Mouse (Mus musculus) liver, embryonic 15.5 days (tissue): ENCODE results near the gene Zfp871. TPM values are rescaled to one million over a fixed set of nuclear protein-coding genes. Genes with fewer than 3 reads are reported as not detected.
A peak's percentile ranks its signal among the peaks of the same experiment; 100 is the strongest.

Experiments
- ATAC-seq: fragments of 200-750 bp; cut with Nextera tagmentation; 2 replicates; pipeline ENCODE4 v1.8.0; 2017; ENCODE audit warnings: moderate number of reproducible peaks, mild to moderate bottlenecking, moderate library complexity; ENCODE audit not compliant: insufficient read depth
- H3K27ac ChIP-seq: fragments of 300-500 bp; sonication (generic); replicated peaks from 2 replicates; pipeline ENCODE4 v1.5.1; 2015; ENCODE audit warnings: mild to moderate bottlenecking, inconsistent platforms
- H3K27me3 ChIP-seq: fragments of 300-500 bp; sonication (generic); 2 replicates; pipeline ENCODE4 v1.6.1; 2015; ENCODE audit warnings: mild to moderate bottlenecking, inconsistent platforms
- H3K36me3 ChIP-seq: fragments of 300-500 bp; sonication (generic); replicated peaks from 2 replicates; pipeline ENCODE4 v1.6.1; 2015; ENCODE audit warnings: moderate library complexity, mild to moderate bottlenecking, inconsistent platforms
- H3K4me1 ChIP-seq: fragments of 300-500 bp; sonication (generic); replicated peaks from 2 replicates; pipeline ENCODE4 v1.6.1; 2015; ENCODE audit warnings: inconsistent platforms
- H3K4me2 ChIP-seq: fragments of 300-500 bp; sonication (generic); 2 replicates; pipeline ENCODE4 v1.6.1; 2015; ENCODE audit warnings: moderate library complexity, mild to moderate bottlenecking, inconsistent platforms
- H3K4me3 ChIP-seq: fragments of 300-500 bp; sonication (generic); replicated peaks from 2 replicates; pipeline ENCODE4 v1.5.1; 2015; ENCODE audit warnings: mild to moderate bottlenecking, inconsistent platforms
- H3K9ac ChIP-seq: fragments of 300-500 bp; sonication (generic); 2 replicates; pipeline ENCODE4 v1.6.1; 2015; ENCODE audit warnings: moderate library complexity, mild to moderate bottlenecking, inconsistent platforms
- H3K9me3 ChIP-seq: fragments of 300-500 bp; sonication (generic); replicated peaks from 2 replicates; pipeline ENCODE4 v1.6.1; 2016; ENCODE audit warnings: inconsistent platforms
- WGBS: fragments of 180-500 bp; shearing (Covaris S2); methylation state at CpG from one replicate; pipeline ENCODE4 v1.1.7; 2015; ENCODE audit warnings: mixed read lengths; ENCODE audit not compliant: insufficient replicate concordance; 5-methylcytosine and 5-hydroxymethylcytosine counted together
- polyA plus RNA-seq: library from polyadenylated mRNA; unstranded; fragments of >200 nt; fragmentation: Nextera tagmentation; extraction: Ambion mirVana; gene quantifications from 2 replicates; pipeline ENCODE4 v1.2.1, GENCODE M21; 2015

Gene Zfp871
- 8.4 and 9.8 TPM in 2 replicates for polyA plus RNA-seq

DNA sequence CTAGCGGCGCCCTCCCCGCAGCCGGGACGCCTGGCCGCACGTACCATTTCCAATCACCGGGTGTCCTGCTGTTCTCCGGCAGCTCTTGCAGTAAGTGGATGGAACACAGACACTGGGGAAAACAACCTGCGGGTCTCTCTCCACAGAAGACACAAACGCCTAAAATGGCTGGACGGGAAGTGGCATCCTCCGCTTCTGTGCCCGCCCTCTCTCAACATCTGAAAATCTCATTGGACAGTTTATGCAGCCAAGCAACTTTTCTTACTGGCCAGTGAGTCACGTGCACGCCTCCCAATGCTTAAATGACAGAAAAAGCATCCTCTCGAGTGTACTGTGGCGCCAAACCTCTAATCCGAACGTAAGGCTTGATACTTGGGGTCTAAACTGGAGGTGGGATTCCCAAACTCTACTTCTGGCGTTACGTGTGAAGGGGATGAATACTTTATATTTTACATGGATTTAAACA is at the start of gene Zfp871:
Zfp871 (minus strand) TSS at position 194 of the 466 bp plus-strand sequence.
- Histone ChIP-seq H3K4me1 (peaks cover 26% of the 10 kb centered on the region), H3K36me3 (peaks cover 34% of the 10 kb centered on the region), H3K4me3 (peak within 1 kb of the TSS; percentile 87), H3K27me3 (no peaks in the 10 kb centered on the region), H3K4me2 (peak within 1 kb of the TSS; percentile 78), H3K27ac (peak within 1 kb of the TSS; percentile 94), H3K9ac (peak within 1 kb of the TSS; percentile 88), H3K9me3 (no peaks in the 10 kb centered on the region)
- ATAC-seq, result peak; percentile 95
- under 1% methylated on average over 22 of the region's 22 CpGs for WGBS

- no peak overlapping the region for H3K27ac ChIP-seq
- H3K9ac ChIP-seq, result no peak overlapping the region
- no peaks in the 10 kb centered on the region for H3K9me3 ChIP-seq
- H3K27me3 ChIP-seq, result no peaks in the 10 kb centered on the region
- H3K4me2 ChIP-seq, result peak overlapping the region; percentile 72
- ATAC-seq, result no peak
- H3K4me3 ChIP-seq, result peak overlapping the region; percentile 68; the same call in 1 of the 2 replicates
- 23% methylated on average over 3 of the region's 3 CpGs for WGBS
- peaks cover 5% of the 10 kb centered on the region; the same call in 1 of the 2 replicates for H3K4me1 ChIP-seq
- 0 out of 2 replicates have a peak, but pooled peaks cover 3% of the 10 kb centered on the region for H3K36me3 ChIP-seq
Measured at GRCm38 (mm10) chr17:32830418-32830782, 42.3 kb upstream of the Zfp871 start.

- Histone ChIP-seq H3K9ac (peak within 1 kb of the TSS; percentile 62), H3K9me3 (no peaks in the 10 kb centered on the region), H3K27ac (no peak within 1 kb of the TSS), H3K4me3 (peak within 1 kb of the TSS; percentile 68), H3K36me3 (0 out of 2 replicates have a peak, but pooled peaks cover 3% of the 10 kb centered on the region), H3K4me1 (peaks cover 5% of the 10 kb centered on the region; the same call in 1 of the 2 replicates), H3K27me3 (no peaks in the 10 kb centered on the region), H3K4me2 (peak within 1 kb of the TSS; percentile 72)
- ATAC-seq, result peak; percentile 71
- 2% methylated on average over 35 of the region's 35 CpGs for WGBS
Measured at GRCm38 (mm10) chr17:32829540-32830417, 41.7 kb upstream of the Zfp871 start, which contains the start of gene Zfp799. Gene Zfp799 (minus strand): TSS chr17:32830261.

DNA sequence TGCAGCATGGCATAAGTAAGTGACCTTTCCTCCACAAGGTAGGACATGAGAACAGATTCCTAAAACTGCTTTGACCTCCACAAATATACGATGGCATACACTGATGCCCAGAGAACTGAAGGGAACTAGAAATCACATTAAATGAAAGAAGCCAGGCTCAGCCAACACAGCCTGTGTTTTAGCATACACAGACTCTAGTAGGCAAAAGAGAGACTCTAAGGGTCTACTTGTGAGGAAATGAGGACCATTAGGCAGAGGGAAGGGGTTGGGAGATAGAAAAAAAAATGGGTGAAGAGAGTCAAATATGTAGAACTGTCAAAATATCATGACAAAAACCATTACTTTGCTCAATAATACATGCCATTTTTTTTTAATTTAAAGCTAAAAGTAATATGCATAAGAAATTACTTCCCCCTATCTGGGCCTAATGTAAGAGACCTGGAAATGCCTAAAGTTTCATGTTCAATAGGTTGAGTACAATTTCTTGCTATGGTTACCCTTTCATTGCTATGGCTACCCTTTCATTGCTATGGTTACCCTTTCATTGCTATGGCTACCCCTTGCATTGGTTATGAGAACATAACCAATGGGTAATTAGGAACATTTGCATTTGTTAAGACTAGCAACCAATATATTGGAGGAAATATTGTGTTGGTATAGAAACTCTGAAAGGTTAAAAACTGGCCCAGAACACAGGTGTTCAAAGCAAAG is 28.1 kb upstream of the Zfp871 start:
- H3K36me3 ChIP-seq, result peaks cover 22% of the 10 kb centered on the region
- no peaks in the 10 kb centered on the region for H3K9me3 ChIP-seq
- no peak overlapping the region for H3K4me3 ChIP-seq
- WGBS, result 82% methylated on average over 1 of the region's 1 CpGs
- ATAC-seq, result no peak
- no peaks in the 10 kb centered on the region for H3K4me1 ChIP-seq
- no peak overlapping the region for H3K9ac ChIP-seq
- no peak overlapping the region for H3K4me2 ChIP-seq
- H3K27me3 ChIP-seq, result 0 out of 2 replicates have a peak, but pooled peaks cover under 1% of the 10 kb centered on the region
- no peak overlapping the region for H3K27ac ChIP-seq

- Histone ChIP-seq H3K9me3 (no peaks in the 10 kb centered on the region), H3K27ac (no peak overlapping the region), H3K27me3 (peaks cover 17% of the 10 kb centered on the region), H3K4me1 (no peaks in the 10 kb centered on the region), H3K9ac (no peak overlapping the region), H3K4me2 (no peak overlapping the region), H3K4me3 (no peak overlapping the region), H3K36me3 (peaks cover 4% of the 10 kb centered on the region; the same call in 1 of the 2 replicates)
- ATAC-seq, result no peak
- 68% methylated on average over 7 of the region's 7 CpGs for WGBS
Measured at GRCm38 (mm10) chr17:32814136-32814535, 26.0 kb upstream of the Zfp871 start.

DNA sequence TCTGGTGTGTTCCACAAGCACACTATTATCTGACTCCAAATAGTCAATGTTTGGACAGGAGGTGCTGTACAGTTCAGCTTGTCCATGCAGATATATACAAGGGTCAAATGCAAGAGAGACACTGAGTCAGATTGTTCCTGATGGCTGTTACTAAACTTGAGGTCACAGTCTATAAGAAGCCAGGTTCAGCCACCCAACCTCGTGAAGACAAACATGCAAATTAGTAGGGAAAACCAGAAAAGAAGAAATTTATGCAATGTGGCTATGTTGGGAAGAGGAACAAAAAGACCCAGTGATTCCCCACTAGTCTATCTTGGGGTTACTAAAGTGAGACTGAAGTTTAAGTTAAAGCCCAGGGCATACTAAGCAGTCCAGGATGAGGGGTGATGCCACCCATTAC is 22.6 kb upstream of the Zfp871 start:
- 13% methylated on average over 1 of the region's 1 CpGs for WGBS
- H3K9ac ChIP-seq, result no peak overlapping the region
- no peak overlapping the region for H3K27ac ChIP-seq
- no peaks in the 10 kb centered on the region for H3K36me3 ChIP-seq
- no peaks in the 10 kb centered on the region for H3K4me1 ChIP-seq
- H3K27me3 ChIP-seq, result peaks cover 37% of the 10 kb centered on the region
- H3K4me3 ChIP-seq, result no peak overlapping the region
- no peak overlapping the region for H3K4me2 ChIP-seq
- H3K9me3 ChIP-seq, result no peaks in the 10 kb centered on the region
- ATAC-seq, result no peak

- no peak for ATAC-seq
- H3K9ac ChIP-seq, result no peak within 1 kb of the TSS
- H3K4me1 ChIP-seq, result no peaks in the 10 kb centered on the region
- no peak within 1 kb of the TSS for H3K27ac ChIP-seq
- H3K36me3 ChIP-seq, result no peaks in the 10 kb centered on the region
- peak within 1 kb of the TSS; percentile 40 for H3K4me2 ChIP-seq
- WGBS, result 5% methylated on average over 17 of the region's 17 CpGs
- H3K4me3 ChIP-seq, result 0 out of 2 replicates have a peak within 1 kb of the TSS, but pooled peaks have one; percentile 5
- peaks cover 37% of the 10 kb centered on the region for H3K27me3 ChIP-seq
- H3K9me3 ChIP-seq, result no peaks in the 10 kb centered on the region
Measured at GRCm38 (mm10) chr17:32809544-32810374, 21.7 kb upstream of the Zfp871 start, which contains the start of gene Zfp811. Gene Zfp811 (minus strand): TSS chr17:32809931.

DNA sequence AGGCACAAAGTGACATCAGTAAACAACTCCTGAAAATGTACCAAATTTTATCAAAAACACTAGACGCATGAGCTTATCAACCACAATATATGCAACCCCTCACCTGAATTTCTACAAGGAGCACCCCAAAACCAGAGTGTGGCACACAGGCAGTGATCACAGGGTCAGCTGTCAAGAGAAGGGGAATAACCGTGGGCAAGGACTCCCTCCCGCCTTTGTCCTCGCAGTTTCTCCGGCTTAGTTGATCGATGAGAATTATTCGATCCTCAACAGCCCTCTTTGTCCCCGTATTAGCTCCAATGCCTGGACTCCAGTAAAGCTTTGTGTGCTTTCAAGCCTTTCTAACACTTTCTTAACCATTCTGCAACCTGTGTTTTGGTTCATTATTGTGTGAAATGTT is 20.8 kb upstream of the Zfp871 start:
- H3K36me3 ChIP-seq, result no peaks in the 10 kb centered on the region

GRCm38 (mm10) chr17:32789244-32789643 is 1.2 kb upstream of the Zfp871 start:
- Histone ChIP-seq H3K4me2 (peak overlapping the region; percentile 78), H3K36me3 (peaks cover 23% of the 10 kb centered on the region), H3K4me1 (peaks cover 23% of the 10 kb centered on the region), H3K27ac (no peak overlapping the region), H3K27me3 (no peaks in the 10 kb centered on the region), H3K9ac (no peak overlapping the region), H3K4me3 (no peak overlapping the region; the same call in 1 of the 2 replicates), H3K9me3 (no peaks in the 10 kb centered on the region)
- WGBS, result 76% methylated on average over 8 of the region's 8 CpGs
- ATAC-seq, result no peak

More for the DNA sequence above, 20.8 kb upstream of the Zfp871 start:
- no peaks in the 10 kb centered on the region for H3K9me3 ChIP-seq
- H3K4me2 ChIP-seq, result no peak overlapping the region
- H3K27ac ChIP-seq, result no peak overlapping the region
- H3K27me3 ChIP-seq, result peaks cover 37% of the 10 kb centered on the region
- no peak overlapping the region for H3K4me3 ChIP-seq
- 18% methylated on average over 8 of the region's 8 CpGs for WGBS
- no peaks in the 10 kb centered on the region for H3K4me1 ChIP-seq
- no peak for ATAC-seq
- H3K9ac ChIP-seq, result no peak overlapping the region

DNA sequence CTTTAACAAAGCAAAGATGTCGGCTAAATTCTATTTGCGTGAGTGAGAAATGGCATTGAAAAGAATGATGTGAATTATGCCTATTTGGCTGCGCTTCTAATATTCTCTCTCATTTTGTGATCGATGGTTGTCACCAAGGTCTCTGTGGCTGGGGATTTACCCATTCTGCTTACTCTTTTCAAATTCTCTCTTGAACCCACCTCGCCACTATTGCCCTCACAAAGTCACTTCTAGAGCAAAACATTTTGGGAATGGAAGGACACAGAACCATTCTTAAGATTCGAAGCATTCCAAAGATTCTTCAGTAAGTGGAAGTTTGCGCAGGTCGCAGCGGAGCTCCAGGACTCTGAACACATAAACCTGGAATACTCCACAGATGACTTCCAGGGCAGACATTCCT is 489 bp upstream of the Zfp871 start:
- Histone ChIP-seq H3K4me3 (peak overlapping the region; percentile 87), H3K27ac (no peak overlapping the region), H3K9me3 (no peaks in the 10 kb centered on the region), H3K9ac (peak overlapping the region; percentile 88), H3K27me3 (no peaks in the 10 kb centered on the region), H3K36me3 (peaks cover 30% of the 10 kb centered on the region), H3K4me2 (peak overlapping the region; percentile 78), H3K4me1 (peaks cover 26% of the 10 kb centered on the region)
- 11% methylated on average over 9 of the region's 9 CpGs for WGBS
- ATAC-seq, result no peak
